Mouse (Mus musculus): ENCODE measurements at regions not wholly inside any gene's neighbourhood (a gene's known extent, or its start where the extent isn't known, plus 50 kb on each side); places are given as distances from the start of the nearest gene placed in this dataset.

- no peak for DNase-seq (ENCODE audit: low spot score in 2 of 2)
Measured at GRCm38 (mm10) chr1:18389591-18389990, 124.7 kb upstream of the Defb41 start.

- no peak for DNase-seq (ENCODE audit: low spot score in 2 of 2)
Measured at GRCm38 (mm10) chr1:18384079-18384478, 119.1 kb upstream of the Defb41 start.

DNA sequence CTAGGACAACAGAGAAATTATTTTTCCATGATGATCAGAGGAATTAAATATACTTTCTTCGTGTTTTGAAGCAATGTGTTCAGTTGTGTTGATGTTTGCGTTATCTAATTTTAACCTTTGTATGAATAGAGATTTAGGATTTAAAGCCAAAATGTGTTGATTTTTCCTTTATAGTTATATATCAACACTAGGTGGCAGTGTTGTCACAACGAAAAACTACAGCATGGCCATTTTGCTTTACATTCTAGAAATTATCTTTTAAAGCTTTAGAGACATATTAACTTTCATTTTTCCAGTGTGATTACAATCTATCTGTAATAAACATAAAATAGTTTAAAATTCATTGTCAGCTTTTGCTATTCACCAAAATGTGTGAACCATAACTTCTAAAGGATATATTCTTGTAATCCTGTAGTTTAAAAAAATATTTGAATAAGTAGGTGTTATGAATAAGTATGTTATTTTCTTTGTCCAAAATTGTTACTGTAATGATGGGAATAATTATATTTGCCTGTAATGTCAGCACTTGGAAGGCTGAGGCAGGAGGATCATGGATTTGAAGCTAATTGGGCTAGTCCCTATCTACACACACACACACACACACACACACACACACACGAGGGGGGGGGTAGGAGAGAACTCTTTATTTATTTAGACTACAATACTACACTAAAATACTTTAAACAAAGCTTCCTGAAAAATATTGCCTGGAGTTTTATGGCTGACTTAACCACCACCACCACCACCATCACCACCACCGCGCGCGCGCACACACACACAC, 95.2 kb upstream of the Defb41 start:
- DNase-seq (ENCODE audit: low spot score in 2 of 2), result no peak

DNA sequence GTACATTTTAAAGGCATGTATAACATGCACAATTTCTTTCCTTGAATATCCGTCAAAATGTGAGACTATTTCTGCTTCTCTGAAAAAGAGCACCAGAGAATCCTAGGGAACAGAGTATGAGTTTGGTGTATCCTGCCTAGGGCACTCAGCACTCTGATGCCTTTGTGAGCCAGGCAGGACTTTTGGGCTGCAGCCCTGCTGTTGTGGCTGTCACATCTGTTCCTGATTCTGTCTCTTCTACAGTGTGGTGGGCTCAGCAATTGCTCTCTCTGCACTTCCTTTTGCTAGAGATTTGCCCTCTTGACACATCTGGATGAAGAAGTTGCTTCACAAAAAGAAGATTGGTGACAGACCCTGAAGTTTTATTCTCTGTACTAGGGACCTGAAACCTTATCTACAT, 73.9 kb upstream of the Defb41 start:
- no peak for DNase-seq (ENCODE audit: low spot score in 2 of 2)

All from layer of hippocampus, adult 8-10 months (tissue).